Mouse (Mus musculus): ENCODE data around the gene Rock2. TPM values are rescaled to one million over a fixed set of nuclear protein-coding genes. Genes with fewer than 3 reads are reported as not detected.
A peak's percentile ranks its signal among the peaks of the same experiment; 100 is the strongest.

Gene Rock2
- polyA plus RNA-seq, 1 experiment: 3.1 TPM

GRCm38 (mm10) chr12:16897225-16897624 lies 2.5 kb downstream of the Rock2 start:
- no peak for TF ChIP-seq CTCF (IDR thresholded peaks at IDR 0.05; ENCODE audit: extremely low read depth, insufficient read depth, insufficient read length, insufficient replicate concordance)
- no peak for TF ChIP-seq POLR2A (IDR thresholded peaks at IDR 0.05; ENCODE audit: low read depth, low read length)
- Histone ChIP-seq H3K27me3 (ENCODE audit: control insufficient read depth, insufficient read depth, low read length) (no peaks in the 10 kb centered on the region), H3K4me3 (ENCODE audit: extremely low read depth, insufficient read depth, insufficient read length) (no peak overlapping the region), H3K36me3 (ENCODE audit: control insufficient read depth, insufficient read depth, low read length) (no peaks in the 10 kb centered on the region), H3K27ac (ENCODE audit: insufficient read depth, low read length) (no peak overlapping the region), H3K4me1 (ENCODE audit: control insufficient read depth, insufficient read depth, insufficient read length) (peaks cover 5% of the 10 kb centered on the region)
- no peak for DNase-seq (ENCODE audit: low read depth in 1 of 2, low spot score in 2 of 2)
- 71% methylated on average over 2 of the region's 2 CpGs for WGBS

- DNase-seq (ENCODE audit: low read depth in 1 of 2, low spot score in 2 of 2): no peak
These were observed 3.5 kb downstream of the Rock2 start for GRCm38 (mm10) chr12:16898221-16898620.

GRCm38 (mm10) chr12:16898790-16899189 lies 4.1 kb downstream of the Rock2 start:
- TF ChIP-seq POLR2A (IDR thresholded peaks at IDR 0.05; ENCODE audit: low read depth, low read length) (no peak), CTCF (IDR thresholded peaks at IDR 0.05; ENCODE audit: extremely low read depth, insufficient read depth, insufficient read length, insufficient replicate concordance) (no peak)
- no peak overlapping the region for H3K4me3 ChIP-seq (ENCODE audit: extremely low read depth, insufficient read depth, insufficient read length)

More at GRCm38 (mm10) chr12:16898221-16898620, 3.5 kb downstream of the Rock2 start:
- WGBS: 45% methylated on average over 2 of the region's 2 CpGs
- Histone ChIP-seq H3K27me3 (ENCODE audit: control insufficient read depth, insufficient read depth, low read length) (no peaks in the 10 kb centered on the region), H3K4me1 (ENCODE audit: control insufficient read depth, insufficient read depth, insufficient read length) (peaks cover 5% of the 10 kb centered on the region), H3K27ac (ENCODE audit: insufficient read depth, low read length) (no peak overlapping the region), H3K4me3 (ENCODE audit: extremely low read depth, insufficient read depth, insufficient read length) (no peak overlapping the region), H3K36me3 (ENCODE audit: control insufficient read depth, insufficient read depth, low read length) (no peaks in the 10 kb centered on the region)
- TF ChIP-seq POLR2A (IDR thresholded peaks at IDR 0.05; ENCODE audit: low read depth, low read length) (no peak), CTCF (IDR thresholded peaks at IDR 0.05; ENCODE audit: extremely low read depth, insufficient read depth, insufficient read length, insufficient replicate concordance) (no peak)

GRCm38 (mm10) chr12:16900625-16901222 lies 6.0 kb downstream of the Rock2 start:
- DNase-seq (ENCODE audit: low read depth in 1 of 2, low spot score in 2 of 2): no peak
- 10% methylated on average over 3 of the region's 3 CpGs for WGBS
- Histone ChIP-seq H3K4me1 (ENCODE audit: control insufficient read depth, insufficient read depth, insufficient read length) (peaks cover 6% of the 10 kb centered on the region; the same call in 1 of the 2 replicates), H3K27ac (ENCODE audit: insufficient read depth, low read length) (peak overlapping the region; percentile 54), H3K36me3 (ENCODE audit: control insufficient read depth, insufficient read depth, low read length) (no peaks in the 10 kb centered on the region), H3K27me3 (ENCODE audit: control insufficient read depth, insufficient read depth, low read length) (no peaks in the 10 kb centered on the region), H3K4me3 (ENCODE audit: extremely low read depth, insufficient read depth, insufficient read length) (no peak overlapping the region)
- TF ChIP-seq POLR2A (IDR thresholded peaks at IDR 0.05; ENCODE audit: low read depth, low read length) (no peak), CTCF (IDR thresholded peaks at IDR 0.05; ENCODE audit: extremely low read depth, insufficient read depth, insufficient read length, insufficient replicate concordance) (no peak)

More at GRCm38 (mm10) chr12:16898790-16899189, 4.1 kb downstream of the Rock2 start:
- H3K4me1 ChIP-seq (ENCODE audit: control insufficient read depth, insufficient read depth, insufficient read length): peaks cover 6% of the 10 kb centered on the region
- no peaks in the 10 kb centered on the region for H3K27me3 ChIP-seq (ENCODE audit: control insufficient read depth, insufficient read depth, low read length)
- no peak overlapping the region for H3K27ac ChIP-seq (ENCODE audit: insufficient read depth, low read length)
- no peaks in the 10 kb centered on the region for H3K36me3 ChIP-seq (ENCODE audit: control insufficient read depth, insufficient read depth, low read length)
- no peak for DNase-seq (ENCODE audit: low read depth in 1 of 2, low spot score in 2 of 2)

GRCm38 (mm10) chr12:16903949-16904635 lies 9.4 kb downstream of the Rock2 start:
- no peak for DNase-seq (ENCODE audit: low read depth in 1 of 2, low spot score in 2 of 2)
- TF ChIP-seq POLR2A (IDR thresholded peaks at IDR 0.05; ENCODE audit: low read depth, low read length) (no peak), CTCF (IDR thresholded peaks at IDR 0.05; ENCODE audit: extremely low read depth, insufficient read depth, insufficient read length, insufficient replicate concordance) (no peak)
- WGBS: 21% methylated on average over 2 of the region's 2 CpGs
- Histone ChIP-seq H3K27me3 (ENCODE audit: control insufficient read depth, insufficient read depth, low read length) (no peaks in the 10 kb centered on the region), H3K27ac (ENCODE audit: insufficient read depth, low read length) (no peak overlapping the region), H3K36me3 (ENCODE audit: control insufficient read depth, insufficient read depth, low read length) (no peaks in the 10 kb centered on the region), H3K4me3 (ENCODE audit: extremely low read depth, insufficient read depth, insufficient read length) (no peak overlapping the region), H3K4me1 (ENCODE audit: control insufficient read depth, insufficient read depth, insufficient read length) (peaks cover 6% of the 10 kb centered on the region; the same call in 1 of the 2 replicates)

- no peaks in the 10 kb centered on the region for H3K27me3 ChIP-seq (ENCODE audit: control insufficient read depth, insufficient read depth, low read length)
- WGBS: 89% methylated on average over 1 of the region's 1 CpGs
- H3K4me3 ChIP-seq (ENCODE audit: extremely low read depth, insufficient read depth, insufficient read length): no peak overlapping the region
- no peak for TF ChIP-seq POLR2A (IDR thresholded peaks at IDR 0.05; ENCODE audit: low read depth, low read length)
- TF ChIP-seq CTCF (IDR thresholded peaks at IDR 0.05; ENCODE audit: extremely low read depth, insufficient read depth, insufficient read length, insufficient replicate concordance): no peak
- no peak overlapping the region for H3K27ac ChIP-seq (ENCODE audit: insufficient read depth, low read length)
- H3K4me1 ChIP-seq (ENCODE audit: control insufficient read depth, insufficient read depth, insufficient read length): 0 out of 2 replicates have a peak, but pooled peaks cover 3% of the 10 kb centered on the region
- DNase-seq (ENCODE audit: low read depth in 1 of 2, low spot score in 2 of 2): no peak
- H3K36me3 ChIP-seq (ENCODE audit: control insufficient read depth, insufficient read depth, low read length): no peaks in the 10 kb centered on the region
These were observed 12.7 kb downstream of the Rock2 start for GRCm38 (mm10) chr12:16907282-16907846.
